Mouse (Mus musculus) testis, postnatal 10 days (tissue): ENCODE data around the gene Clrn3.
"Not testable (repeated sequence)": the region's sequence is repeated elsewhere in the genome, so short reads cannot be mapped to it uniquely, and the experiment has no call there.

Experiments used
- DNase-seq: peaks from one replicate; pipeline ENCODE4 v3.0.0; 2021; ENCODE audit warnings: low spot score

The Clrn3 gene

DNA sequence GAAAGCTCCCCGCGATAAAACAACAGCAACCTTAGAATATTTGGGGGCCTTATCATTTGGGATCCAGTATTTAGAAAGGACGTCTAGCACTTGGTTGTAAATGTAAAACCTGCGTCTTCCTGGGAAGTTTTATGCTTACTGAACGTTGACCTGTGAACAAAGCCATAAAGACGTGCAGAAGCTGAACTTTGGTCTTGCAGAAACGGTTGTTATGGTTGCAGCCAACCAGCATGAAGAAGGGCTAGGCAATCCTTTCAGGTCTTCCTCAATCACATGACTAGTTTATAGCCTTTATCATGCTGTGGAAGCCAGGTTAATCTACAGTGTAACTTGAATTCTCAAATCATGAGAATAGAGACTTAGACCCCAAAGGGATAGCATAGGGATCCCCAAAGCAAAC is at the start of gene Clrn3:
Gene Clrn3 (minus strand): TSS at position 140 of the 400 bp plus-strand sequence.
- DNase-seq: no peak

GRCm38 (mm10) chr7:135576329-135576728 is 47.9 kb upstream of the Clrn3 start:
- no peak for DNase-seq

DNA sequence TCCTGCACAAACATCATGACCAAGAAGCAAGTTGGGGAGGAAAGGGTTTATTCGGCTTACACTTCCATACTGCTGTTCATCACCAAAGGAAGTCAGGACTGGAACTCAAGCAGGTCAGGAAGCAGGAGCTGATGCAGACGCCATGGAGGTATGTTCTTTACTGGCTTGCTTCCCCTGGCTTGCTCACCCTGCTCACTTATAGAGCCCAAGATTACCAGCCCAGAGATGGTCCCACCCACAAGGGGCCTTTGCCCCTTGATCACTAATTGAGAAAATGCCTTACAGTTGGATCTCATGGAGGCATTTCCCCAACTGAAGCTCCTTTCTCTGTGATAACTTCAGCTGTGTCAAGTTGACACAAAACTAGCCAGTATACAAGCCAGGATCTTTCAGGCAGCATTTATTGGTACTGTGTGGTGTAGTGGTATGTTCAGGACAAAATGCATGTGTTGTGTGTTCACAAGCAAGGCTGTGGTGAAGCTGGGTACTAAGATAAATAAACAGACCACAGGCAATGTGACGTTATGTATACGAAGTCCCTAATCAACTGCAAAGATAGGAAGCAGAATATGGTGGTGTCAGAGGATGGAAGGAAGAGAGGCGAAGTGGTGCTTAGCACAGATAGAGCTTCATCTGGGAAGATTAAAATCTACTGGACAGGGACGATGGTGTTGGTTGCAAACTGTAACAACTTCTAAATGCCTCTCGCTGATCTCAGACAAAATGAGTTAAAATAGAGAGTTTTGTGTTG is 47.0 kb upstream of the Clrn3 start:
- DNase-seq: not testable (repeated sequence)

DNA sequence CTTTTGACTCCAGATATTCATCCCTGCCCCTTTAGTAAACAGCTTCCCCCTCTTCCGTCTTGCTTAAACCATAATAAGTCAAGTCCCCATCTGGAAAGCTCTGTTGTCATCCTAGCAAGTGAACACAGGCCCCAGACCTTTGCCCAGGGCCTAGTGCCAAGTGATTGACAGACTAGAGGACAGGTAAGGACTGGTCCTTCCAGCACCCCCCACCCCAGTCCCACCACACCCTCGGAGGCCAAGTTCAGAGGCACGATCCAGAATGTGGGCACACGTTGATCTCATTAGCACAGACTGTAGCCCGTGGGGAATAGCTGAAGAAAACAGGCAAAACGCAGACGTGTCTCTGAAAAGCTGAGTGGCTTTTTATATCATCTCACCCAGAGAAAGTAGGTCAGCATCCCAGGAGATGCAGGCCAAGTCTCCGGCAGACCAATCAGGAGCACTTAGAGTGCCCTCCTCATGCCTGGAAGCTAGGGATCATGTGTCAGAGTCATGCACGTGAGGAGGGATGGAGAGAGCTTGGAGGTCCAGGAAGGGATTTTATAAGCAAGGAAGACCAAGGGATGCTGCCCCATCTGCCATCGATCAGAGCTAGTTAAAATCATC is 43.6 kb upstream of the Clrn3 start:
- DNase-seq: no peak

GRCm38 (mm10) chr7:135571392-135571791 is 42.9 kb upstream of the Clrn3 start:
- DNase-seq: no peak

DNA sequence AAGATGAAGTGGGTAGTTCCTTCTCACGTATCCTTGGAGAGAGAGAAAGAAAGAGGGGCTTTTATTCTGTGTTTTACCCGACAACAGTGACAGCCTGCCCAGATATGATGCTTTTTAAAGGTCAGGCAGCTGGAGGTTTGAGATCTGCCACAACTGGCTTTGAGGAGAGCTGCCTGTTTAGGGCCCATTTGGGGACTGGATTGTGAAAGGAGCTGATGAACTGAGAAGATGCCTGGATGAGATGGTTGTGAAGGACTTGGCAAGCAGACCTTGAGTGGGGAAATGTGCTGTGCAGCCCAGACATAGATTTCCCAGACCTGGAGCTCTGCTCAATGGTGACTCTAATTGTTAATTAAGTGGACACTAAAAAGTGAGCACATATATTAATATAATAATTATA is 40.1 kb upstream of the Clrn3 start:
- no peak for DNase-seq

DNA sequence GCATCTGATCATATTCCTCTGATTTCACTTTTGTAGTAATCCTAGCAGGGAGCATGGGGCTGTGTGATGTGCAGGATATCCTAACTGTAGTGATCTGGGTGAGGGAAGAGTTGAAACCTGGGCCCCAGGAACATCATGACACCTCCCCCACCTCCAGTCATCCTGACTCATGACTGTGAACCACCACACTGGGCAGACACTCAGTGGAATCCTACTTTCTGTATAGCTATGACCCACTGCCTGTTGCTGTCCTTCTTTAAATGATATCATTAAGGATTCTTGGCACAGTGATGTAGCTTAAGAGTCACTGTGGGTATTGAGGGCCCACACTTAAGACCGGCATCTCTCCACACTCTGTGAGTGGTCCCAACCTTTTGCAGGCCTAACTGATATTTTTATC is 39.1 kb upstream of the Clrn3 start:
- no peak for DNase-seq

- no peak for DNase-seq
Observed at GRCm38 (mm10) chr7:135566013-135566412, 37.6 kb upstream of the Clrn3 start.

GRCm38 (mm10) chr7:135564022-135564421 is 35.6 kb upstream of the Clrn3 start:
- no peak for DNase-seq

DNA sequence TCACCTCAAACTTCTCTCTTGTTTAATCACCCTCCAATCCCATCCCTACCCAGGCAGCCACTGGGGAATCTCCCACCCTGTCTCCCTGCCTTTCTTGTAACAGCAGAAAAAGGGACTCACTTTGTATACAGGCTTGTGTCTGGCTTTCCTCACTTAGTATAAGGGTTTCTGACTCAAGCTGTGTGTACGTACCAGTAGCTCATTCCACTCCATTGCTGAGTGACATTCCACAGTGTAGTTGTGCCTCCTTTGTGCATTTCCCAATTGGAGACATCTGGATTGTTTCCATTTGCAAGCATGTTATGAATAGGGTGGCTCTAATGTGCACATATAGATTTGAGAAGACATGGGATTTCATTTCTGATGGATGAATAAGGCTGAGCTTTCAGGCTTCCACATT is 31.8 kb upstream of the Clrn3 start:
- no peak for DNase-seq

GRCm38 (mm10) chr7:135556663-135557402 is 28.4 kb upstream of the Clrn3 start:
- DNase-seq: no peak

DNA sequence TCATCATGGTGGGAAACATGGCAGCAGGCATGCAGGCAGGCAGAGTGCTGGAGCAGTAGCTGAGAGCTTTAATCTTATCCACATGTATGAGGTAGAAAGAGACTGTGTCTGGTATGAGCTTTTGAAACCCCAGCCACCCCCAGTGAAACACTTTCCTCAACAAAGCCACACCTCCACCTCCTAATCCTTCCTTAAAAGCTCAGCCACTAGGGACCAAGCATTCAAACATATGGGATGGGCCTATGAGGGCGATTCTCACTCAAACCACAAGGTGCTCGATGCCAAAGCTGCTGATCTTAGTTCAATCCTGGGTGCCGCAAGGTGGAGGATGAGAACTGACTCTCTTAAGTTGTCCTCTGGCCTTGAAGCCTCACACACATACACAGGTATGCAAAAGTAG is 25.1 kb upstream of the Clrn3 start:
- DNase-seq: no peak

GRCm38 (mm10) chr7:135551547-135551946 is 23.1 kb upstream of the Clrn3 start:
- no peak for DNase-seq

DNA sequence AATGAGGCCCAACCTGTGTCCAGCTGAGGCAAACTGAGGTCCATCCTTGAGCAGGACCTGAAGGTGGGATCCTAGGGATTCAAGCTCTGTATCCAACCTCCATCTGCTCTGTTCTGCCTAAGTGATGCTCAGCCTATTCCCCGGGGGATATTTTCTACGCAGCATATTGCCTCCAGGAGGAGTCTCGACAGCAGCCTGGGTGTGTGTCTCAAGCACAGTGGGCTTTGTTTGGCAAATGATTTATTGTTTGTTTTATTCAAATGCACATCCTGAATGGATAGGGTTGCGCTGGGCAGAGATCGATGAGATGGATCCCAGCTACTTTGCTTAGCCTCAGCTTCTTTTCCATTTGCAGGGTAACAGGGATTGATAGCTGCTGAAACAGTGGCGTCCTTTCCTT is 20.0 kb upstream of the Clrn3 start:
- DNase-seq: no peak

DNA sequence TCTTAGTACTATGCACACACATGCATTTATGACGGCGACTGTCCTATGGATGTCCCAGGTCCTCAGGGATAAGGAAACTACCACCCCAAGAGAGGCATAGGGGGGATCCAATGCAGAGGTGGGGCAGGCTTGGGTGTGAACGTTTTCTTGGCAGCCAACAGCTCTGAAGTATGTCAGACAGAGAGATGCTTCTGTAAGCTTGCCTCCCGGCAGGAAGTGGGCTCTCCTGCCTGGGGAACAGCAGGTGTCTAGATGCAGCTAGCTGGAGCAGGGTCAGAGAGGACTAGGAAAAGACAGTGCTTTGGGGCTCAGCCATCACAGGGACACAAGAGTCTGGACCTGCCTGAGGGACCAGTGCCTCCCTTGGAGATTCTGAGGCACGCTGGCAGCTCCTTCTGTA is 18.1 kb upstream of the Clrn3 start:
- DNase-seq: no peak

DNA sequence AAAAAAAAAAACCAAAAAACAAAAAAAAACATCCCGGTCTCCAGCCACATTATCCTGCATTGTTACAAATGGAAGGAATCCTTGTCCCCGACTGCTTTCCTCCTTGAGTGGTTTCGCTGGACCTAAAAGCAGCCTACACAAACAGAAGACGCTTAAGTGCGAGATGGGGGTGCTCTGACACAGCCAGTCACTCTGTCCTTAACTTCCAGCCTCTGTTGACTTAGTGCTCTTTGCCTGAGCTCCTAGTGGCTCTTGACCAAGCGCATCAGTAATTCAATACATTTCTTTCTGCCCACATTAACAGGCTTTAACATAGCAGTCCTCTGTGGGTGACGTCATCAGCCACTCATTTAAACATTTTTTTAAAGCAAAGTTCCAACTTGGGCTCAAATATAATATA is 17.5 kb upstream of the Clrn3 start:
- no peak for DNase-seq

DNA sequence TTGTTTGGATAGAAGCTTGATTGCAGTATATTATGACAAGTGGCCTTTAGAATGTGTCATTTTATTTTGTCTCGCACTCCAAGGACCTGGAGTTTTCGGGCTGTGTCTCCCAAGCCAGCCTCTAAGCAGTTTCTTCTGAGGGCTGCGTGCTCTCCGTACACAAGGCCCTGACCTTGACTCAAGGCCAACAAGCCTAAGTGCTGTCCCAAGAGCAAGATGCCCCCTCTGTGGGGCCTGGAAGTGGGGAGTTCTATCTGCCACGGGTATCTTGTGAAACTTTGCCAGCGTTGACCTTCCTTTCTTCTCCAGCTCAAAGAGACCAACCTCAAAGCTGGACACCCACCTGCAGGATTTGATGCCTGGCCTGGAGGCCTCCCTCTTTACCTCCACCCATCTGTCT is 15.9 kb upstream of the Clrn3 start:
- no peak for DNase-seq

GRCm38 (mm10) chr7:135543033-135543432 is 14.6 kb upstream of the Clrn3 start:
- DNase-seq: peak; percentile 54

- DNase-seq: no peak
Observed at GRCm38 (mm10) chr7:135542235-135542634, 13.8 kb upstream of the Clrn3 start.

DNA sequence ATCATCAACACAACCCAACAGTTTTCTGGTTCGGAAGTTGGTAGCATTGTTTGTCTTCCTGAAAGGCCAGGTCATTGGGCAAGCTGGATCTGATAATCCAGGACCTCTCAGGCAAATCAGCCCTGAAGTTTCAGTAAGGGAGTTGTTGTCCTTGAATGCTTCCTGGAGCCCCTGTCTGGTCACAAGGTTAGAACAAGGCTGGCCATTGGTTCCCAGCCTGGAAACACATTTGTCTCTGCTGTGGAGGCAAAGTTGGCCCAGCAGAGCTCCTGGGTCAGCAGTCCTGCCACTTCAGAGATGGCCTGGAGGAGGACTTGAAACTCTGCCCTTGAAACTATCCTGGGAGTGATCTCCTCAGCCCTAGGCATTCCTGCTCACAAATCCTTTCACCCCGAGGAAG is 11.0 kb upstream of the Clrn3 start:
- no peak for DNase-seq

- DNase-seq: peak; percentile 75
Observed at GRCm38 (mm10) chr7:135537948-135538741, 9.7 kb upstream of the Clrn3 start.

GRCm38 (mm10) chr7:135537341-135537901 is 9.0 kb upstream of the Clrn3 start, which contains the start of gene Ptpre:
TSS of gene Ptpre (plus strand) at chr7:135537481.
- DNase-seq: peak; percentile 94
